In the genomic region with DNA sequence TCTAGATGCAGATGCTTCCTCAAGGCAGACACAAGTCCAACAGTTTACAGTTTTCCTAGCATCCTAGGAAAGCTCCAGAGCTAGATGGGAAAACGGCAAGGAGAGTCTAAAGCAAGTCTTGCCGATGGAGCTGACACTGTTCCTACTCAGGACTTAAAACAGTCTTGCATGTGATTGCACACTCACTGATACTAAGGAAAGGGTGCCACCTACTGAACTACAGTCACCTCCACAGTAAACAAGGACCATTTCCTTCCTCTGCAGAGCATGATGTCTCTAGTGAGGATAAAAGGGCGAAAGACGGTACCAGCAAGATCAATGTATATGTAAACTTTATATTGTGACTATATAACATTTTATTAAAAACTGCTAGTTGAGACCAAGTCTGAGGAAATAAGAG, we compare ENCODE assay signal across 20 mouse cellular contexts. TPM values are rescaled to one million over a fixed set of nuclear protein-coding genes. Genes with fewer than 3 reads are reported as not detected.
DNase-seq lines count a peak whose midpoint lies in the region; ATAC-seq and TF ChIP-seq lines count a peak whose summit lies in the region.
"Had no signal": no experiment of that assay in that cellular context is flagged by ENCODE, and none has a peak within 500 bp of the region (broad histone marks: within the 10 kb centered on the region; RNA-seq: fewer than 3 reads in every experiment).

No protein-coding gene starts in this region.

- no peak overlapping the region for H3K4me2 ChIP-seq in heart, postnatal 0 days (ENCODE audit: low read depth, low read length)
- H3K4me2 ChIP-seq in lung, postnatal 0 days (replicated peaks; ENCODE audit: low read depth, low read length): no peak overlapping the region
- H3K4me2 ChIP-seq in CH12.LX (ENCODE audit: insufficient read depth, low read depth, poor library complexity, severe bottlenecking): no peak overlapping the region
- H3K4me2 ChIP-seq: hindbrain, embryonic 13.5 days; liver, embryonic 13.5 days; midbrain, embryonic 11.5 days had no signal

- H3K4me1 ChIP-seq in heart, postnatal 0 days (ENCODE audit: control insufficient read depth, insufficient read depth): no peaks in the 10 kb centered on the region
- no peaks in the 10 kb centered on the region; the same call in 1 of the 2 replicates for H3K4me1 ChIP-seq in lung, postnatal 0 days (ENCODE audit: insufficient read depth, low read depth, low read length)
- H3K4me1 ChIP-seq in CH12.LX (ENCODE audit: control insufficient read depth in 1 of 2, insufficient read depth in 2 of 2): no peaks in the 10 kb centered on the region
- H3K4me1 ChIP-seq: hindbrain, embryonic 13.5 days had no signal

- no peak overlapping the region for H3K27ac ChIP-seq in heart, postnatal 0 days (ENCODE audit: low read depth)
- H3K27ac ChIP-seq in lung, postnatal 0 days (ENCODE audit: low read length): no peak overlapping the region
- H3K27ac ChIP-seq in CH12.LX (ENCODE audit: insufficient read depth, low read depth): no peak overlapping the region
- H3K27ac ChIP-seq: hindbrain, embryonic 13.5 days; liver, embryonic 13.5 days had no signal

- H3K9ac ChIP-seq in heart, postnatal 0 days (replicated peaks; ENCODE audit: low read depth, low read length): no peak overlapping the region
- H3K9ac ChIP-seq in lung, postnatal 0 days (replicated peaks; ENCODE audit: low read depth): no peak overlapping the region
- H3K9ac ChIP-seq in CH12.LX (ENCODE audit: insufficient read depth, low read depth): no peak overlapping the region
- H3K9ac ChIP-seq: forebrain, postnatal 0 days; hindbrain, embryonic 13.5 days; liver, embryonic 13.5 days had no signal

- 37% methylated on average over 4 of the region's 4 CpGs for WGBS in heart, postnatal 0 days
- WGBS in lung, postnatal 0 days: 53% methylated on average over 4 of the region's 4 CpGs

- DNase-seq in heart, postnatal 0 days (ENCODE audit: low spot score): no peak
- DNase-seq in heart, adult 8-10 months (ENCODE audit: low spot score): no peak
- DNase-seq in lung, postnatal 0 days (ENCODE audit: low spot score): no peak
- no peak for DNase-seq in lung, adult 18-20 months
- no peak for DNase-seq in CH12.LX (ENCODE audit: extremely low read depth)
- no peak for DNase-seq in testis, postnatal 10 days (ENCODE audit: low spot score)
- DNase-seq in urinary bladder, postnatal 36 days (ENCODE audit: low spot score in 2 of 2): no peak
- DNase-seq: adrenal gland, adult 8-10 months; cerebellum, adult 18-20 months; cerebellum, postnatal 36 days; forebrain, postnatal 0 days; heart, adult 18-20 months; heart, postnatal 10 days; kidney, adult 9 months; kidney, postnatal 4 days; liver, embryonic 13.5 days; thymus, adult 2 months had no signal

- TF ChIP-seq RAD21 in CH12.LX (IDR thresholded peaks at IDR 0.05; ENCODE audit: low read depth, low read length): peak; percentile 5

- dilution Hi-C loops in CH12.LX (cut with MboI; ENCODE audit: extremely low pct_ligation_motif_present, extremely low pct_unique_long_range_greater_than_20kb, low sequenced_read_pairs): no loop called here

- H3K27me3 ChIP-seq in heart, postnatal 0 days (ENCODE audit: control insufficient read depth, insufficient read depth, low read length): no peaks in the 10 kb centered on the region
- no peaks in the 10 kb centered on the region for H3K27me3 ChIP-seq in lung, postnatal 0 days (replicated peaks; ENCODE audit: insufficient read depth, low read length)
- H3K27me3 ChIP-seq in CH12.LX (replicated peaks): no peaks in the 10 kb centered on the region
- H3K27me3 ChIP-seq: hindbrain, embryonic 13.5 days; liver, embryonic 13.5 days had no signal

- no peaks in the 10 kb centered on the region for H3K9me3 ChIP-seq in heart, postnatal 0 days (replicated peaks; ENCODE audit: control insufficient read depth, low read length)
- H3K9me3 ChIP-seq in lung, postnatal 0 days (ENCODE audit: low read length): no peaks in the 10 kb centered on the region
- H3K9me3 ChIP-seq in CH12.LX (replicated peaks; ENCODE audit: low read length): no peaks in the 10 kb centered on the region
- H3K9me3 ChIP-seq: hindbrain, embryonic 13.5 days; liver, embryonic 13.5 days had no signal

- peak; percentile 34; the same call in 1 of the 2 replicates for TF ChIP-seq CTCF in heart, postnatal 0 days (IDR thresholded peaks at IDR 0.05; ENCODE audit: low read depth)
- peak; percentile 45 for TF ChIP-seq CTCF in lung, postnatal 0 days (IDR thresholded peaks at IDR 0.05)
- TF ChIP-seq CTCF in CH12.LX (conservative IDR thresholded peaks at IDR 0.05 in 1 of 2, IDR thresholded peaks at IDR 0.05 in 1 of 2; ENCODE audit: low read depth in 2 of 2, low read length in 2 of 2): 0 out of 4 replicates have a peak, but pooled peaks of 1 of the 2 experiments have one; percentile 2

- H3K4me3 ChIP-seq in heart, postnatal 0 days (ENCODE audit: low read depth, low read length): no peak overlapping the region
- H3K4me3 ChIP-seq in lung, postnatal 0 days (ENCODE audit: low read depth, low read length): no peak overlapping the region
- H3K4me3 ChIP-seq in CH12.LX (replicated peaks in 1 of 3; ENCODE audit: low read depth in 2 of 3, low read length in 2 of 3, poor library complexity in 1 of 3): no peak overlapping the region
- H3K4me3 ChIP-seq: hindbrain, embryonic 13.5 days; liver, embryonic 13.5 days had no signal

- TF ChIP-seq POLR2A in CH12.LX (IDR thresholded peaks at IDR 0.05; ENCODE audit: low read depth, low read length): no peak

- no peak for TF ChIP-seq EP300 in heart, postnatal 0 days (IDR thresholded peaks at IDR 0.05; ENCODE audit: low read depth)
- TF ChIP-seq EP300 in lung, postnatal 0 days (IDR thresholded peaks at IDR 0.05): no peak
- TF ChIP-seq EP300 in CH12.LX (IDR thresholded peaks at IDR 0.05; ENCODE audit: low read length): no peak

- in situ Hi-C loops in CH12.LX (cut with MboI; ENCODE audit: low pct_ligation_motif_present, low pct_unique_long_range_greater_than_20kb, low sequenced_read_pairs): no loop called here

- H3K79me2 ChIP-seq in CH12.LX (replicated peaks; ENCODE audit: control insufficient read depth, extremely low read depth, insufficient read depth, poor library complexity, severe bottlenecking): peaks cover 4% of the 10 kb centered on the region; the same call in 1 of the 2 replicates

- ATAC-seq in heart, postnatal 0 days (ENCODE audit: insufficient read depth, low read depth): no peak
- ATAC-seq in lung, postnatal 0 days: no peak
- ATAC-seq in megakaryocyte-erythroid progenitor cell, adult 5-6 weeks (replicated peaks; ENCODE audit: low FRiP score, low TSS enrichment, poor library complexity, severe bottlenecking): 0 out of 2 replicates have a peak, but pooled peaks have one; percentile 63
- ATAC-seq: forebrain, postnatal 0 days had no signal

- H3K36me3 ChIP-seq in heart, postnatal 0 days (replicated peaks; ENCODE audit: control insufficient read depth, insufficient read depth, low read length): no peaks in the 10 kb centered on the region
- H3K36me3 ChIP-seq in lung, postnatal 0 days (ENCODE audit: insufficient read depth, low read length): no peaks in the 10 kb centered on the region
- H3K36me3 ChIP-seq in CH12.LX (replicated peaks in 1 of 2; ENCODE audit: control insufficient read depth in 1 of 2, insufficient read depth in 1 of 2, low read length in 1 of 2): peaks cover 0 to 50% of the 10 kb centered on the region in 2 experiments
- H3K36me3 ChIP-seq: hindbrain, embryonic 13.5 days; liver, embryonic 13.5 days had no signal

TF ChIP-seq in CH12.LX, 34 proteins besides CTCF, POLR2A, EP300 and RAD21 (continues in another document):
- no peak for TF ChIP-seq BHLHE40 (IDR thresholded peaks at IDR 0.05; ENCODE audit: low read depth, low read length)
- no peak for TF ChIP-seq ZKSCAN1 (IDR thresholded peaks at IDR 0.05; ENCODE audit: borderline replicate concordance, low read depth, low read length)
- TF ChIP-seq CHD1 (IDR thresholded peaks at IDR 0.05; ENCODE audit: low read depth, low read length): no peak
- no peak for TF ChIP-seq HCFC1 (IDR thresholded peaks at IDR 0.05; ENCODE audit: low read depth, low read length)
- TF ChIP-seq IRF4 (IDR thresholded peaks at IDR 0.05; ENCODE audit: low read depth, low read length): no peak
- TF ChIP-seq NELFE (IDR thresholded peaks at IDR 0.05; ENCODE audit: low read depth, low read length): no peak
- no peak for TF ChIP-seq USF1 (IDR thresholded peaks at IDR 0.05; ENCODE audit: low read depth, low read length)

RNA-seq across cellular contexts. Expression of a gene that starts 14.7 kb away (rescaled TPM):
- total RNA-seq in heart, postnatal 0 days (2014; rRNA removed; ENCODE audit: low replicate concordance): 2.2 and 3.0 TPM in 2 replicates
- polyA plus RNA-seq in heart, postnatal 0 days (2015; fragmentation: Nextera tagmentation; extraction: Ambion mirVana): 6.3 and 6.6 TPM in 2 replicates
- 1 to 10 TPM; 7.7 to 8.8 (median 8.0) TPM for total RNA-seq in heart, adult 8-10 months (2022)
- 7.5 and 8.4 TPM in 2 replicates for polyA plus RNA-seq in lung, postnatal 0 days (2015; fragmentation: Nextera tagmentation; extraction: Ambion mirVana)
- total RNA-seq in CH12.LX (2012; rRNA removed) (4.2 and 6.0 TPM in 2 replicates), CH12.LX (2014; rRNA removed) (2.1 and 3.1 TPM in 2 replicates)
- 13.4 and 14.8 TPM in 2 replicates for polyA plus RNA-seq in CH12.LX (2012; ENCODE audit: insufficient read length, low read depth)
- total RNA-seq in megakaryocyte-erythroid progenitor cell, adult 5-6 weeks (2014; fragmentation: Nextera tagmentation): 13.8 and 19.1 TPM in 2 replicates
- 9.8 and 10.1 TPM in 2 replicates for total RNA-seq in megakaryocyte-erythroid progenitor cell, adult 5-6 weeks (2017)

RNA-seq across cellular contexts. Expression of a gene that starts 46.6 kb away (rescaled TPM):
- 1,755 and 1,815 TPM in 2 replicates for total RNA-seq in heart, postnatal 0 days (2014; rRNA removed; ENCODE audit: low replicate concordance)
- 2,592 and 2,686 TPM in 2 replicates for polyA plus RNA-seq in heart, postnatal 0 days (2015; fragmentation: Nextera tagmentation; extraction: Ambion mirVana)
- total RNA-seq in heart, adult 8-10 months (2022): 1,000 to 10,000 TPM; 1,366 to 1,665 (median 1,521) TPM
- polyA plus RNA-seq in lung, postnatal 0 days (2015; fragmentation: Nextera tagmentation; extraction: Ambion mirVana): 352 TPM in 2 replicates
- 336 and 359 TPM in 2 replicates for total RNA-seq in CH12.LX (2012; rRNA removed)
- 876 and 918 TPM in 2 replicates for total RNA-seq in CH12.LX (2014; rRNA removed)
- polyA plus RNA-seq in CH12.LX (2012; ENCODE audit: insufficient read length, low read depth): 375 and 423 TPM in 2 replicates
- 449 and 461 TPM in 2 replicates for total RNA-seq in megakaryocyte-erythroid progenitor cell, adult 5-6 weeks (2014; fragmentation: Nextera tagmentation)
- 496 and 499 TPM in 2 replicates for total RNA-seq in megakaryocyte-erythroid progenitor cell, adult 5-6 weeks (2017)

RNA-seq across cellular contexts. Expression of a gene that starts 46.7 kb away (rescaled TPM):
- 0.19 and 9.7 TPM in 2 replicates for total RNA-seq in heart, postnatal 0 days (2014; rRNA removed; ENCODE audit: low replicate concordance)
- 18.9 and 20.7 TPM in 2 replicates for polyA plus RNA-seq in heart, postnatal 0 days (2015; fragmentation: Nextera tagmentation; extraction: Ambion mirVana)
- 10 to 100 TPM in 1 of 4 experiments, 1 to 10 TPM in 3; 6.5 to 10.3 (median 8.3) TPM for total RNA-seq in heart, adult 8-10 months (2022)
- 21.2 and 24.0 TPM in 2 replicates for polyA plus RNA-seq in lung, postnatal 0 days (2015; fragmentation: Nextera tagmentation; extraction: Ambion mirVana)
- total RNA-seq in CH12.LX (2012; rRNA removed): 23.0 and 29.5 TPM in 2 replicates
- total RNA-seq in CH12.LX (2014; rRNA removed): 31.5 and 37.8 TPM in 2 replicates
- 44.7 and 49.0 TPM in 2 replicates for polyA plus RNA-seq in CH12.LX (2012; ENCODE audit: insufficient read length, low read depth)
- 34.0 and 41.8 TPM in 2 replicates for total RNA-seq in megakaryocyte-erythroid progenitor cell, adult 5-6 weeks (2014; fragmentation: Nextera tagmentation)
- 22.2 and 41.9 TPM in 2 replicates for total RNA-seq in megakaryocyte-erythroid progenitor cell, adult 5-6 weeks (2017)
